Mouse (Mus musculus): ENCODE measurements around the gene Sytl2.

- TF ChIP-seq CTCF (IDR thresholded peaks at IDR 0.05; ENCODE audit: low read depth) (no peak), EP300 (IDR thresholded peaks at IDR 0.05; ENCODE audit: low read depth) (no peak)
Observed at GRCm38 (mm10) chr7:90312151-90312883, 10.3 kb downstream of the Sytl2 start.
